Mouse (Mus musculus): Measurements from ENCODE around the gene Gskip. TPM values are rescaled to one million over a fixed set of nuclear protein-coding genes. Genes with fewer than 3 reads are reported as not detected.
A peak's percentile ranks its signal among the peaks of the same experiment; 100 is the strongest.

The Gskip gene
- polyA plus RNA-seq, 2 experiments: 5.1 to 12.0 TPM

DNA sequence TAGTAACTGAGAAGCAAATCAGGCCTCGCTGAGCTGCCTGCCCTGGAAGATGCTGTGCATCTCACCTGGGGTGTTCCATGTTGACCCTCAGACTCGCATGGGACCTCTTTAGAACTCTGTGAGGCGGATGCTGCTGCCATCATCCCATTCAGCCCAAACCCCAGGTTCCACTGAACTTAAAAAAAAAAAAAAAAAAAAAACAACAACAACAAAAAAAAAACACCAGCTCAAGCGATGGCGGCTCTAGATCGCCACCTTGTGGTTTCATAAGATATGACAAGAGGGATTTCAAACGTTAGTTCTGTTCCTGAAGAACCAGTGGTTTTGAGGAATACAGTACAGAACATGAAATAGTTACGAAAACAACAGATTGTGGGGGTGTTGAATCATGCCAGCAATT, 43.3 kb downstream of the Gskip start:
- 18% methylated on average over 8 of the region's 8 CpGs for WGBS (ENCODE audit: insufficient replicate concordance)
- DNase-seq (ENCODE audit: low read depth in 3 of 3, low spot score in 3 of 3): peak; percentile 38 to 56 (median 47)
- no peaks in the 10 kb centered on the region for H3K27me3 ChIP-seq (ENCODE audit: control insufficient read depth, insufficient read depth, low read length)
- H3K4me3 ChIP-seq (ENCODE audit: insufficient read depth in 1 of 2, low read depth in 2 of 2, low read length in 2 of 2): no peak overlapping the region
- H3K9ac ChIP-seq (replicated peaks): no peak overlapping the region
- H3K27ac ChIP-seq: peak overlapping the region; percentile 5
- no peaks in the 10 kb centered on the region for H3K9me3 ChIP-seq (ENCODE audit: control insufficient read depth, low read length)
- peaks cover 23 to 44% of the 10 kb centered on the region in 2 experiments for H3K4me1 ChIP-seq (replicated peaks; ENCODE audit: control insufficient read depth in 2 of 2, insufficient read depth in 2 of 2, low read length in 1 of 2)
- no peak for ATAC-seq (ENCODE audit: insufficient read depth)
- H3K36me3 ChIP-seq (replicated peaks; ENCODE audit: control insufficient read depth, insufficient read depth, low read depth): no peaks in the 10 kb centered on the region
- H3K4me2 ChIP-seq (ENCODE audit: low read depth): no peak overlapping the region
- TF ChIP-seq CTCF (IDR thresholded peaks at IDR 0.05; ENCODE audit: low read depth) (peak; percentile 79), EP300 (IDR thresholded peaks at IDR 0.05; ENCODE audit: low read depth) (no peak)

DNA sequence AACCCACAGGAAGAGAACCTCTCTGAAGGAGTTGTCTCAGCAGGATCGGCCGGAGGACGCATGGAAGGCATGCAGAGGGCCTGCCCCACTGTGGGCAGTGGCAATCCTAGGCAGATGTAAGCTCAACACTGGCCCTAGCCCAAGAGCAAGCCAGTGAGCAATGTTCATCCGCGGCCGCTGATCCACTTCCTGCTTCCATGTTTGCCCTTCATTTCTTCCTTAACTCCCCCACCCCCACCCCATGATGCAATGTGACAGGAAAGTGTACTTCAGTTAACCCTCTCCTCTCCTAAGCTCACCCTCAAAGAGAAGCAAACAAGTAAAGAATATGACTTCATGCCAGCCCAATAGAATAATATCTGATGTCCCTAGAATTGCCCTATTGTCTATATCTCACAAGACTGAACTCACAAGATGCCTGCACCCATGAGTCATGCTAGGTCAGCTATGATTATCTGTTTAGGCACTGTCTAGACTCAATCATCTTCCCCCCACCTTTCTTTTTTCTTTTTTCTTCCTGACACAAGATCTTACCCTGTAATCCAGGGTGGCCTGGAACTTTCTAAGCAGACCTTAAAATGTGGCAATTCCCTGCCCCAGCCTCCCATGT, 46.3 kb downstream of the Gskip start:
- 56% methylated on average over 6 of the region's 6 CpGs for WGBS (ENCODE audit: insufficient replicate concordance)
- DNase-seq (ENCODE audit: low read depth in 3 of 3, low spot score in 3 of 3): no peak
- no peak overlapping the region for H3K27ac ChIP-seq
- peaks cover 15 to 27% of the 10 kb centered on the region in 2 experiments for H3K4me1 ChIP-seq (replicated peaks; ENCODE audit: control insufficient read depth in 2 of 2, insufficient read depth in 2 of 2, low read length in 1 of 2)
- no peaks in the 10 kb centered on the region for H3K27me3 ChIP-seq (ENCODE audit: control insufficient read depth, insufficient read depth, low read length)
- no peaks in the 10 kb centered on the region for H3K36me3 ChIP-seq (replicated peaks; ENCODE audit: control insufficient read depth, insufficient read depth, low read depth)
- H3K4me3 ChIP-seq (ENCODE audit: insufficient read depth in 1 of 2, low read depth in 2 of 2, low read length in 2 of 2): no peak overlapping the region
- H3K9ac ChIP-seq (replicated peaks): no peak overlapping the region
- no peak for TF ChIP-seq CTCF (IDR thresholded peaks at IDR 0.05; ENCODE audit: low read depth)
- no peak for TF ChIP-seq EP300 (IDR thresholded peaks at IDR 0.05; ENCODE audit: low read depth)
- no peaks in the 10 kb centered on the region for H3K9me3 ChIP-seq (ENCODE audit: control insufficient read depth, low read length)
- no peak for ATAC-seq (ENCODE audit: insufficient read depth)
- H3K4me2 ChIP-seq (ENCODE audit: low read depth): no peak overlapping the region

DNA sequence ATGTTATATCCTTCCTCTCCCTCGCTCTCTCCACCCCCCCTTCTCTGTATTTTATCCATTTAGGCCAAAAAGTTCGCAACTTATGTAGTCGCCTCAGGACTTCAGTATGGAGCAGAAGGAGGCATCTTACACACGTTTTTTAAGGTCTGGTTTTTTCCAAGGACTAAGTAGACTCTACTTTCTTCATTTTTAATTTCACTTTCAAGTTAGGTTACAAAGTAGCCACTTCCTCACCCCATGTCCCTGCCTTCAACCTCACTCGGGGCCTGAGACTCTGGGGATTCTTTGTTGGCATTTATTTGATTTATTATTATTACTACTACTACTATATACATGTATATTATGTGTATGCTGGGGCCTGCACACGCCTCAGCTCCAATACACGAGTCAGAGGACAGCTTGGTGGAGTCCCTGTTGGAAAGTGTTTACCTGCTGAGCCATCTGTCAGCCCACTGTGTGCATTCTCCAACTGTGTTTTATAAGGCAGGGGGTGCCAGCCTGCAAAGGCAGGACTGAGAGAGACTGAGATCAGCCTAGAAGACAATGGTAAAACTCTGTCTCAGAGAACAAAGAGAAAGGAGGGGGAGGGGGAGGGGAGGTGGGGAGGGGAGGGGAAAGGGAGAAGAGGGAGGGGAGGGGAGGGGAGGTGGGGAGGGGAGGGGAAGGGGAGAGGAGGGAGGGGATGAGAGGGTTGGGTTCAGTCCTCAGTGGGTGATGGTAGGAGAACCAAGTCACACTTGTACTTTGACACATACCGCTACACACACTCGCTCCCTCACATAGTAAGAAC, 48.9 kb downstream of the Gskip start:
- Histone ChIP-seq H3K27ac (no peak overlapping the region), H3K4me3 (ENCODE audit: insufficient read depth in 1 of 2, low read depth in 2 of 2, low read length in 2 of 2) (no peak overlapping the region), H3K4me1 (replicated peaks; ENCODE audit: control insufficient read depth in 2 of 2, insufficient read depth in 2 of 2, low read length in 1 of 2) (peaks cover 0 to 9% of the 10 kb centered on the region in 2 experiments; a peak in 2 of 4 replicates), H3K9me3 (ENCODE audit: control insufficient read depth, low read length) (no peaks in the 10 kb centered on the region), H3K36me3 (replicated peaks; ENCODE audit: control insufficient read depth, insufficient read depth, low read depth) (no peaks in the 10 kb centered on the region), H3K27me3 (ENCODE audit: control insufficient read depth, insufficient read depth, low read length) (no peaks in the 10 kb centered on the region), H3K9ac (replicated peaks) (no peak overlapping the region), H3K4me2 (ENCODE audit: low read depth) (no peak overlapping the region)
- no peak for DNase-seq (ENCODE audit: low read depth in 3 of 3, low spot score in 3 of 3)
- WGBS (ENCODE audit: insufficient replicate concordance): 59% methylated on average over 9 of the region's 9 CpGs
- ATAC-seq (ENCODE audit: insufficient read depth): no peak
- TF ChIP-seq CTCF (IDR thresholded peaks at IDR 0.05; ENCODE audit: low read depth) (no peak), EP300 (IDR thresholded peaks at IDR 0.05; ENCODE audit: low read depth) (no peak)

DNA sequence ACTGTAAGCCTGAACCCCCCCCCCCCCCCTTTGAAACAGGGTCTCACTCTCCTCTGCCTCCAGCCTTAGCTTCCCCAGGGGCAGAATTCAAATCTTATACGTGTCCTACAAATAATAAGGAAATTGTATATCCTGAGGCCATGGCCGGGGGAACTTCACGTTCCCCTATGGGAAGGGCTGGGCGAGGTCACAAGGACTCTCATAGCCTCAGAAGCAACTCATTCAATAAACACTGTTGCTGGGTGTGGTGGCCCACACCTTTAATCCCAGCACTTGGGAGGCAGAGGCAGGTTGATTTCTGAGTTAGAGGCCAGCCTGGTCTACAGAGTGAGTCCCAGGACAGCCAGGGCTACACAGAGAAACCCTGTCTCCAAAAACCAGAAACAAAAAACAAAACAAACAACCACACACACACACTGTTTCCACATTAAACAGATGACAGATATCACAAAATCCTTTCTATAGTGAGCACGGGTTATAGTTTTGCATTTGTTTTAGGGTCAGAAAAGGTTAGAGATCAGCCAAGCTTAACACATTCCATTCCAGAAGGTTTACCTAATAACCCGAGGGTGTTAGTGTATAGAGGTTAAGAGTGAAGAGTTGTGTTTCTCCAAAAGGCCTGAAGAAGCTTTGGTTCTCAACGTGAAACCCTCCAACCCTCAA, 50.7 kb downstream of the Gskip start:
- Histone ChIP-seq H3K4me2 (ENCODE audit: low read depth) (no peak overlapping the region), H3K9me3 (ENCODE audit: control insufficient read depth, low read length) (no peaks in the 10 kb centered on the region), H3K27me3 (ENCODE audit: control insufficient read depth, insufficient read depth, low read length) (no peaks in the 10 kb centered on the region), H3K4me1 (replicated peaks; ENCODE audit: control insufficient read depth in 2 of 2, insufficient read depth in 2 of 2, low read length in 1 of 2) (peaks cover 0 to 10% of the 10 kb centered on the region in 2 experiments; a peak in 2 of 4 replicates), H3K27ac (no peak overlapping the region), H3K9ac (replicated peaks) (no peak overlapping the region), H3K4me3 (ENCODE audit: insufficient read depth in 1 of 2, low read depth in 2 of 2, low read length in 2 of 2) (no peak overlapping the region), H3K36me3 (replicated peaks; ENCODE audit: control insufficient read depth, insufficient read depth, low read depth) (no peaks in the 10 kb centered on the region)
- TF ChIP-seq CTCF (IDR thresholded peaks at IDR 0.05; ENCODE audit: low read depth): no peak
- no peak for TF ChIP-seq EP300 (IDR thresholded peaks at IDR 0.05; ENCODE audit: low read depth)
- DNase-seq (ENCODE audit: low read depth in 3 of 3, low spot score in 3 of 3) (no peak), ATAC-seq (ENCODE audit: insufficient read depth) (no peak)
- WGBS (ENCODE audit: insufficient replicate concordance): 70% methylated on average over 7 of the region's 7 CpGs

- no peak overlapping the region for H3K4me3 ChIP-seq (ENCODE audit: insufficient read depth in 1 of 2, low read depth in 2 of 2, low read length in 2 of 2)
- peaks cover 0 to 10% of the 10 kb centered on the region in 2 experiments; a peak in 2 of 4 replicates for H3K4me1 ChIP-seq (replicated peaks; ENCODE audit: control insufficient read depth in 2 of 2, insufficient read depth in 2 of 2, low read length in 1 of 2)
- H3K9ac ChIP-seq (replicated peaks): no peak overlapping the region
- no peaks in the 10 kb centered on the region for H3K9me3 ChIP-seq (ENCODE audit: control insufficient read depth, low read length)
- TF ChIP-seq CTCF (IDR thresholded peaks at IDR 0.05; ENCODE audit: low read depth): no peak
- TF ChIP-seq EP300 (IDR thresholded peaks at IDR 0.05; ENCODE audit: low read depth): no peak
- H3K27me3 ChIP-seq (ENCODE audit: control insufficient read depth, insufficient read depth, low read length): no peaks in the 10 kb centered on the region
- H3K27ac ChIP-seq: no peak overlapping the region
- no peak for ATAC-seq (ENCODE audit: insufficient read depth)
- H3K4me2 ChIP-seq (ENCODE audit: low read depth): no peak overlapping the region
- DNase-seq (ENCODE audit: low read depth in 3 of 3, low spot score in 3 of 3): no peak
- 78% methylated on average over 6 of the region's 6 CpGs for WGBS (ENCODE audit: insufficient replicate concordance)
- H3K36me3 ChIP-seq (replicated peaks; ENCODE audit: control insufficient read depth, insufficient read depth, low read depth): no peaks in the 10 kb centered on the region
Observed at GRCm38 (mm10) chr12:105735889-105736251, 51.2 kb downstream of the Gskip start.

All from liver, embryonic 14.5 days (tissue).